Comparison of ENCODE assay signal across 8 mouse cellular contexts in the genomic region with DNA sequence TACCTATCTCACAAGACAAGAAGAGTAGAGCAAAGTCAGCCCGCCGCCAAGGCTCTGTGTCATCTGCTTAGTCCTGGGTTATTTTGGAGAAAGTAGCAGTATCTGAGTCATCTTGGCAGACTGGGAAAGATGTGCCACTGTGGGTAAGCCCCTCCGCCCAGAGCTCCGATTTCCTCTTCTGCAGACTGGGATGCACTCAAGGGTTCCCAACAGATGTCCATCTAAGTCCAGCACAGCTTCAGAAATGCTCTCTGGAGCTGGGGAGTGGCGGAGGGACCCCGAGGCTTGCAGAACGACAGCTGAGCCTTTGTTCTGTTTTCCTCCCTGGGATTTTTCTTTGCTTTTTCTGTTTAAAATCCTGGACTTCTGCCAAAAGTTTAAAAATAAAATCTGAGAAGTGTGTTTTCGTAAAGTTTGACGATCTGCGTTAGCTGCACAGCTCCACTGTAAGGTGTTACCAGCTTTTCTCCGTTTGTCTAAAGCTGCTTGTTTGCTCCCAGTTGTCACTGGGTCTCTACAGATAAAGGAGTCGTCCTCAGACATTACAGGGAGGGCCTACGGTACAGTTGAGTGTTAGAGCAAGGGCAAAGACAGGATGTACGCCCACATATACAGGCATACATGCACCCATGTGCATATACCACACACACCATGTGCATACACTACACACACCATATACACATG.
DNase-seq lines count a peak whose midpoint lies in the region; ATAC-seq and TF ChIP-seq lines count a peak whose summit lies in the region.
"Had no signal": no experiment of that assay in that cellular context is flagged by ENCODE, and none has a peak within 500 bp of the region (broad histone marks: within the 10 kb centered on the region; RNA-seq: fewer than 3 reads in every experiment).

No protein-coding gene starts in this region.

- no peak overlapping the region for H3K4me2 ChIP-seq in kidney, postnatal 0 days (ENCODE audit: low read length)
- 0 out of 2 replicates have a peak overlapping the region, but pooled peaks have one; percentile 0 for H3K4me2 ChIP-seq in embryonic facial prominence, embryonic 12.5 days (replicated peaks)

- no peak overlapping the region for H3K27ac ChIP-seq in kidney, postnatal 0 days
- H3K27ac ChIP-seq in ES-E14 (ENCODE audit: insufficient read depth, low read depth, low read length, poor library complexity, severe bottlenecking), result no peak overlapping the region; the same call in 1 of the 2 replicates
- H3K27ac ChIP-seq in embryonic facial prominence, embryonic 12.5 days, result peak overlapping the region; percentile 79

- no peaks in the 10 kb centered on the region for H3K9me3 ChIP-seq in kidney, postnatal 0 days (replicated peaks; ENCODE audit: low read length)
- H3K9me3 ChIP-seq in ES-E14 (ENCODE audit: control insufficient read depth, insufficient read depth, low read depth, low read length), result no peaks in the 10 kb centered on the region
- no peaks in the 10 kb centered on the region for H3K9me3 ChIP-seq in embryonic facial prominence, embryonic 12.5 days

- no peak overlapping the region for H3K9ac ChIP-seq in kidney, postnatal 0 days (ENCODE audit: low read depth, low read length)
- H3K9ac ChIP-seq in ES-E14 (ENCODE audit: insufficient read depth, low read depth, low read length, poor library complexity, severe bottlenecking), result peak overlapping the region; percentile 40; the same call in 1 of the 2 replicates
- no peak overlapping the region for H3K9ac ChIP-seq in embryonic facial prominence, embryonic 12.5 days

- in situ Hi-C loops in ES-E14 (cut with MboI; ENCODE audit: low sequenced_read_pairs in 2 of 2, unreplicated experiment in 2 of 2), result no loop called here

- no peak overlapping the region for H3K4me3 ChIP-seq in kidney, postnatal 0 days (replicated peaks; ENCODE audit: low read depth, low read length)
- H3K4me3 ChIP-seq in ES-E14 (ENCODE audit: insufficient read depth in 1 of 2, low read depth in 1 of 2, low read length in 2 of 2, poor library complexity in 1 of 2, severe bottlenecking in 1 of 2), result peak overlapping the region in 1 of 2 experiments; percentile 51; a peak in 2 of 4 replicates
- H3K4me3 ChIP-seq in embryonic facial prominence, embryonic 12.5 days, result no peak overlapping the region

- H3K27me3 ChIP-seq in kidney, postnatal 0 days (ENCODE audit: insufficient read depth, low read length), result no peaks in the 10 kb centered on the region
- no peaks in the 10 kb centered on the region for H3K27me3 ChIP-seq in embryonic facial prominence, embryonic 12.5 days

- H3K36me3 ChIP-seq in kidney, postnatal 0 days (ENCODE audit: insufficient read depth, low read length), result no peaks in the 10 kb centered on the region
- no peaks in the 10 kb centered on the region for H3K36me3 ChIP-seq in ES-E14 (ENCODE audit: control insufficient read depth, insufficient read depth, low read length, poor library complexity, severe bottlenecking)
- peaks cover 3% of the 10 kb centered on the region; the same call in 1 of the 2 replicates for H3K36me3 ChIP-seq in embryonic facial prominence, embryonic 12.5 days

- no peak for ATAC-seq in kidney, postnatal 0 days (replicated peaks; ENCODE audit: low FRiP score, low read depth)
- ATAC-seq in embryonic facial prominence, embryonic 12.5 days (ENCODE audit: insufficient number of reproducible peaks, insufficient read depth, low FRiP score, low TSS enrichment), result peak; percentile 52; the same call in 1 of the 2 replicates

- peak; percentile 40 for DNase-seq in kidney, postnatal 0 days (ENCODE audit: low spot score)
- DNase-seq in kidney, adult 11 months, result no peak
- DNase-seq in ES-E14 (ENCODE audit: low read depth, low spot score), result no peak
- DNase-seq in right cerebral cortex, adult 18-20 months, result peak; percentile 72
- DNase-seq in adrenal gland, postnatal 4 days (ENCODE audit: low spot score in 2 of 2), result no peak
- no peak for DNase-seq in ovary, postnatal 10 days (ENCODE audit: low spot score)
- DNase-seq: thymus, postnatal 25 days had no signal

- WGBS in kidney, postnatal 0 days, result 47% methylated on average over 14 of the region's 14 CpGs
- 52% methylated on average over 14 of the region's 14 CpGs for WGBS in embryonic facial prominence, embryonic 12.5 days

- no peak for TF ChIP-seq CTCF in kidney, postnatal 0 days (IDR thresholded peaks at IDR 0.05; ENCODE audit: low read depth)

- H3K4me1 ChIP-seq in kidney, postnatal 0 days (replicated peaks; ENCODE audit: insufficient read depth, low read length), result no peaks in the 10 kb centered on the region
- peaks cover 0 to 6% of the 10 kb centered on the region in 2 experiments; a peak in 2 of 4 replicates for H3K4me1 ChIP-seq in ES-E14 (ENCODE audit: control insufficient read depth in 2 of 2, insufficient read depth in 2 of 2, low read length in 2 of 2, poor library complexity in 1 of 2)
- peaks cover 23% of the 10 kb centered on the region for H3K4me1 ChIP-seq in embryonic facial prominence, embryonic 12.5 days

TF ChIP-seq in ES-E14, 5 proteins besides CTCF, POLR2A, EP300 and RAD21:
- no peak for TF ChIP-seq ZNF384 (IDR thresholded peaks at IDR 0.05; ENCODE audit: low read depth, low read length)
- TF ChIP-seq HCFC1 (IDR thresholded peaks at IDR 0.05; ENCODE audit: borderline replicate concordance, insufficient read depth, low read length), result no peak
- no peak for TF ChIP-seq ZC3H11A (IDR thresholded peaks at IDR 0.05; ENCODE audit: borderline replicate concordance, low read depth, low read length)
- no peak for TF ChIP-seq MAFK (IDR thresholded peaks at IDR 0.05; ENCODE audit: insufficient read depth, low read depth, low read length)
- no peak for TF ChIP-seq CHD2 (IDR thresholded peaks at IDR 0.05; ENCODE audit: low read depth, low read length)

Comparison
In these comparisons a context has a peak if more than half of its experiments do, and no peak if none do; other contexts are left out.
1. DNase-seq: peak in kidney, postnatal 0 days (single experiment) and right cerebral cortex, adult 18-20 months (single experiment); none in kidney, adult 11 months (single experiment), ES-E14 (single experiment), adrenal gland, postnatal 4 days (0 of 2) and ovary, postnatal 10 days (single experiment).